Mouse (Mus musculus): ENCODE measurements at regions not wholly inside any gene's neighbourhood (a gene's known extent, or its start where the extent isn't known, plus 50 kb on each side); places are given as distances from the start of the nearest gene placed in this dataset.
A peak's percentile ranks its signal among the peaks of the same experiment; 100 is the strongest.

DNA sequence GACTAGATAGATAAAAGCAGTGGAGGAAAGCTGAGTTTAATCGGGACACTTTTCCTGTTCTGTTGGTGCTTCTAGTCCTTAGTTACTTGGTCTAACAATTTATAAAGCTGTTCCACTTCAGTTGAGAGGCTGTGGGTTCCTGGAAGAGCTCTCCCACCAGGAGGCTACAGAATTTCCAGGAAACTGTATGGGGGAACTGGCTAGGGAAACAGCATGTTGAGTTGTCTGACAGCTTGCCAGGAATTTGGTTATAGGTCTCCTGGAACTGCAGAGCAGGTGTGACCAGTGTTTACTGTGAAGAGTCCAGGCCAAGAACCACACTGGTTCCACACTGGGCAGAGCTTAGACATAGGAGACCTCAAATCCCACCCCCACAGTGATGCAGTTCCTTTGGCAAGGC lies 65.0 kb upstream of the Pik3cg start:
- no peak for DNase-seq

DNA sequence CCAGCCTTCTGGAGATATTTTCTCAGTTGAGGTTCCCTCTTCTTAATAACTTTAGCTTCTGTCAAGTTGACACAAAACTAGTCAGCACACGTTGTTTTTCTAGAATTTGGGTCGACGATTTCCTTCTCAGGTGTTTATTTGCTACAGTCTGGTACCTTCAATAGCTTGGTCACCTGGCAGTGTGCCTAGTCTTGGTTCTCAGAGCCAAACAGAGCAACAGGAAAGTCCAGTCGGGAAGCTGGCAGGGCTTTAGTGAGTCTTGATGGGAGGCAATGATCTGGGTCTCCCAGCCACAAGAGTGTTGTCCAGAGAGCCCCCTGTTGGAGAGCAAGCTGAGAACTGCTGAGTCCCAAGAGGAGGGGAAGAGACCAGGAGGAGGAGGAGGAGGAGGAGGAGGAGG lies 71.4 kb upstream of the Pik3cg start:
- peak; percentile 19 for DNase-seq

DNA sequence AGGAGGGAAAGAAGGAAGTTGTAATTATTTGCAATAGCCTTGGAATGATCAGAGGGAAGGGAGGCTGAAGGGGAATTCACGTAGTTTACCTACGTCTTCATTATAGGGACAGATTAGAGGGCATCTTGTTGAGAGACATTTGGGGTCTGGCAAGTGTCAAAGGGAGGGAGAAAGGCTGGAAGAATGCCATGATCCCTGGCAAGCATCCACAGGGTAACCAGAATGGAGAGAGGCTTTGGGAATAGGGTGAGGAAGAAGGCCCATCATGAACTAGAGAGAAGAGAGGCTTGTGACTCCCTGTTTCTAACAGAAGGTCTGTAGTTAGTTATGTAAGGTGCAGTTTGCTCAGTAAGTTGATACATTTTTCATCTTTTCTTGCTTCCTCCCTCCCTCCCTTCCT lies 71.8 kb upstream of the Pik3cg start:
- no peak for DNase-seq

DNA sequence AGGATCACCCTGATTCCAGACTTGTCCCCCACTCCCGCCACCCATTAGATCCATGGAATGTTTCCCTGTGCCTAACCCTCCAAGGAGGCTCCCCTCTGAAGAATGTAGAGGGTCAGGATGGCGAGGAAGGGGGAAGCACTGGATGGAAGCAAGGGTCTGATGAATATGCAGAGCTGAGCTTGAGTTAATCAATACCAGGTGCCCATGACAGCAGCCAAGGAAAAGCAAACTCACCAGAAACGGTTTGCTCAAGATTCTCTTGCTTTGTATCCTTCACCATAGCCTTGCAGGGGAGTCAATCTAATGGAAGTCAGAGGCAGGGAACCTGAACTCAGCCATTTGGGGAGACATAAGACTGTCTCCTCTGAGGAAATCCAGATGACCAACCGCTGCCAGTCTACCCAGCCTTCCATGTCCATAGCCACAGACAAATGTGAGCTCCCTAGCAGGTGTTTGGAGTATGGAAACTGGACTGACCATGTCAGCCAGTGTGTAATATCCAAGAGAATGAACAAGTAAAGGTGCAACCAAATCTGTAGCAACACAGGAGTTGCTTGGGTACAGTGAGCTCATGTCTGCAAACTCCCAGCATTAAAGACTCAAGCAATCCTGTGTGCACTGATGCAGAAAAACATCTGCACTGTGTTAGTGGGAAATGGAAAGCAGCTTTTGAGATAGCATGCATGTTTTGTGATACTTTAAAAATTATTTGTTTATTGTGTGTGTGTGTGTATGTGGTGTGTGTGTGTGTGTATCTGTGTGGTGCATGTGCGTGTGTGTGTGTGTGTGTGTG lies 74.1 kb upstream of the Pik3cg start:
- no peak for DNase-seq

DNA sequence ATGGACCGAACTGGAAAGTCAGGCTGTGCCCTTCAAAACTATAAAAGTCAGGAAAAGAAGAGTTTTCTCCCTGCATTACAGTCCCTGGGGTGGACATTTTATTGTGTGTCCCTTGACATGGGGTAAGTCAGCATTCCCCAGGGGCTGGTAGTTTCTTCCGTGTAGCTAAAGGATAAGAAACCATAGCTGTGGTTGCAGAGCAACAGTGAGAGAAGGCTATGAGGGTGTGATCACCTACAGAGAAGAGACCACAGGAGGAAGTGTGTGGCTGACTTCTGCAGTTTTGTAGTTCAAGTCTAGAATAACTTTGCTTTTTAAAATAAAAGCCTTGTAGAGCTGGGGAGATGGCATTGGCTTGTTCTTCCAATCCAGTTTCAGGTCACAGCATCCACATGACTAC lies 76.6 kb upstream of the Pik3cg start:
- DNase-seq = no peak

DNA sequence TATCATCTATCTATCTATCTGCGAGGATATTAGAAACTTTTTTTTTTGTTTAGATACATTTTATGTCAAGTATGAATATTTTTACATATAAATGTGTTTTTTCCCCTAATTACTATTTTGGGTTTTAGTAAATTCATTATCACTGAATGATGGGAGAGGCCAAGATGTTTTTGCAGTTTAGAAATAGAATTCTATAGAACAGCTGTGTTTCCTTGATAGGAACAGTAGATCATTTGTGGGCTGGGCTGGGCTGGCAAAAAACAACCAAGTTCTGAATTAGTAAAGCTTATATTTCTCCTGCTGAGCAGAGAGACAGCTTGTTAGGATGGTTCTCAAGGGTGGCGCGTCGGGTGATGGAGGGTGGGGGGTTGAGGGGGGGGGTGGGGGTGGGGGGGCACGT lies 78.2 kb upstream of the Pik3cg start:
- DNase-seq = no peak

DNA sequence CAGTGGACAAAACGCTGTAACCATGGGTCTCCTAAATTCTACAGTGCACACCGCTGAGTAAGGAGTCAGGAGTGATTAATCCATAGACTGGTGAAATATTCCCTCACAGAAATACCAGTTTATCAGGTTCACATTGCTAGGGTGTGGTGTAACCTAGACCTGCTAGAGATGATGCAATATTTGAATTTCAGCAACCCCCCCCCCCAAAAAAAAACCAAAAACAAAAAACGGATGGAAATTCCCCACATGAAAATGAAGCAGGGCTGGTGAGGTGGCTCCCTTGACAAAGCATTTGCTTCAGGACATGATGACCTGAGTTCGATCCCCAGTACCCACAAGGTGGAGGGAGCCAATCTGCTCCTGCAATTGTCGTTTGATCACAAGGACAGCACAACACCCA lies 82.7 kb upstream of the Pik3cg start:
- DNase-seq = no peak

DNA sequence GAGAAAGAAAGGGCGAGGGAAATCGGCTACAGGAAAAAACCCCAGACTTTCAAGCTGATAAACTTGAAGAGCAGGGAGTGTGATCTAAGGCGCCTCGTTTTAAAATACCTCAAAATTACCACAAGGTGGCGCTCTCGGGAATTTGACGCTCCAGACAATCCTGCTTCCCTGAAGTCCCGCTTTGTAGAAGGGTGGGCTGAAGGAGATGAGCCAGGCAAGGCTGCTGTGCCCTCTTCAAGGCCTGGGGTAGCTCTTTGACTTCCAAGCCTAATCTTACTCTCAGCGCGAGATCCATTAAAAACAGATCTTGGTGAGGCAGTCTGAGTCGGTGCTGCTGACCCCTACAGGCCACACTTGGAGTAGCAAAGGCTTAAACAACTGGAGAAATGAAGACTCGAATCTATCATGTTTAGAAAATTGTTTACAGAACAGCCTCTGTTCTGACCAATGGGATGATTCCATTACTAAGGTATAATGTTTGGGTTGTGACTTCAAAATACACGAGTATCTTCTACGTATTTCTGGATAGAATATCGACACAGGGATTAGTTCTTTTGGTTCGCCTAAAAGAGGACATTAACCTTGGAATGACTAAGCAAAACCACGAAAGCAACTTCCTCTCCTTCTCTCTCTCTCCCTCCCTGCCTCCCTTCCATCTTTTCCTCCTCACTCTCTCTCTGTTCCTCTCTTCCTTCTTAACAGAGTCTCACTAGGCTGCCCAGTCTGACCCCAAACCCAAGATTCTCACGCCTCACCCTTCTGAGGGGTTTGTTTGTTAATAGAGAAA lies 83.7 kb upstream of the Pik3cg start:
- DNase-seq = peak; percentile 42

DNA sequence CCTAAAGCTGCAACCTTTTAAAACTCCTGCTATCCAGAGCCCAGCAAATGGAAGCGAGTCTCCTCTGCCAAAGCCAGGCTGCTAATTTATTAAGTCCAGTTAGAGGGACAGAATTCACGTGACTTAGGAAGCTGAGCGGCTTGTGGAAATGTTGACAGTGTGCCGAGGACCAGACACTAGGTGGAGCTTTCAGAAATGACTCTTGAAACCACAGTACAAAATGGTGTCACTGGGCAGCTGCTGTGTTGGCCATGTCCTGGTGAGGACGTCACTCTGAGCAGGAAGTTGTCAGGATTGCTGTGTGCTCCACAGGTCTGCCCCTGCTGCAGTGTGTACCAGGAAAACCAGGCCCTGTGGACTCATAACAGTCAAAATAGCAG lies 84.3 kb upstream of the Pik3cg start:
- DNase-seq = peak; percentile 27

DNA sequence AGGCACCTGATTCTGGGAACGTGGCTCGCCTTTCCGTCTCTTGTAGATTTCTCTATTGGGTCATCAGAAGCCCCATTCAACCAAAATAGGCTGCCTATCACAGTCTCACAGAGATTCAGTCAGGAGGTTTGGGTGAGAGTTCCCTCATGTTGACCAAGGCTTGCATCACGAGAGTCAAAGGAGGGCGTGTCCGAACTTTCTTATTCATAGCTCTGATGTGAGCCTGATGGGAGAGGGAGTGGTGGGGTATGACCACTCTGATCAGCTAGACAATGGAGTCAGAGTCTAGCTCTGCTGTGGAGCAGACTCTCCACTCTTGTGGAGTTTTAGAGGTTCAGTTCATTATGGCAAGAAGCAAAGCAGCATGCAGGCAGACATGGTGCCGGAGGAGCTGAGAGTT lies 81.1 kb upstream of the Ccdc71l start:
- no peak for DNase-seq

DNA sequence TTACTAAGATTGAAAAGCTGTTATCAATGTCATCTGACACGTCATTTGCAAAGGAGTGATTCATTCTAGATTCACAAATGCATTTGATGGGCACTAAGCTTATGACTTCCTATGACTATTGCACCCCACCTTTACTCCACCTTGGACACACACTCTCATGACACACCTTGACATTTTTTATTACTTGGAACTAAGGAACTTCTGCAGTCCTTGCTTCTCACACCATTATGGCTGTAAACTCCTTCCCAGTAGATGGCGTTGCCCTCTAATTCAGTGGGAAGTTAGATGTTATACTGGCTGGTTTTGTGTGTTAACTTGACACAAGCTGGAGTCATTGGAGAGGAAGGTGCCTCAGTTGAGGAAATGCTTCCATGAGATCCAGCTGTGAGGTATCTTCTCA lies 78.8 kb upstream of the Ccdc71l start:
- no peak for DNase-seq

DNA sequence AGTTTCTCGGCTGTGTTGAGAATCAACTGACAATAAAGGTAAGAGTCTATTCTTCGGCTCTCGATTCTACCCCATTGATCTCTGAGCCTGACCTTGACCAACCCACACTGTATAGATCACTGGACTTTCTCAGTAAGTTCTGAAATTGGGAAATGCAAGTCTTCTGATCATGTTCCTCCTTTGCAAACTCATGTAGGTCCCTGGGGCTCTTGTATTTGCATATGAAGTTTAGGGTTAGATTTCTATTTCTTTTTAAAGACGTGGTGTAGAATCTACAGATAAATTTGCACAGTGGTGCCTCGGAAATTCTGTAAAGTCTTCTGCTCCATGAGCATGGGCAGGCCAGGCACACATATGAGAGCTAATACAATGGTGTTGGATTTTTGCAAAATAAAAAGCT lies 72.8 kb upstream of the Ccdc71l start:
- no peak for DNase-seq

DNA sequence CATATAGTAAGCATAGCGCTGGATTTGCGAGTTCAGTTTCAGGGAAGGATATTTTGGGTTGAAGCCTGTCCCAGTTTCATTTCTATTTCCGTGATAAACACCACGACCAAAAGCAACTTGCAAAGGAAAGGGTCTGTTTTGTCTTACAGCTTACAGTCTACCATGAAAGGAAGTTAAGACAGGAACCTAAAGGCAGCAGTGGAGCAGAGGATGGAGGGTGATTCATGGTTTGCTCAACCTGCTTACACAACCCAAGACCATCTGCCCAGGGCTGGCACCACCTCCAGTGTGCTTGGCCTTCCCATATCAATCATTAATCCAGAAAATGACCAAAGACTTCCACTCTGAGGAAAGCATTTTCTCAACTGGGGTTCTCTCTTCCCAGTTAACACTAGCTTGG lies 72.2 kb upstream of the Ccdc71l start:
- no peak for DNase-seq

DNA sequence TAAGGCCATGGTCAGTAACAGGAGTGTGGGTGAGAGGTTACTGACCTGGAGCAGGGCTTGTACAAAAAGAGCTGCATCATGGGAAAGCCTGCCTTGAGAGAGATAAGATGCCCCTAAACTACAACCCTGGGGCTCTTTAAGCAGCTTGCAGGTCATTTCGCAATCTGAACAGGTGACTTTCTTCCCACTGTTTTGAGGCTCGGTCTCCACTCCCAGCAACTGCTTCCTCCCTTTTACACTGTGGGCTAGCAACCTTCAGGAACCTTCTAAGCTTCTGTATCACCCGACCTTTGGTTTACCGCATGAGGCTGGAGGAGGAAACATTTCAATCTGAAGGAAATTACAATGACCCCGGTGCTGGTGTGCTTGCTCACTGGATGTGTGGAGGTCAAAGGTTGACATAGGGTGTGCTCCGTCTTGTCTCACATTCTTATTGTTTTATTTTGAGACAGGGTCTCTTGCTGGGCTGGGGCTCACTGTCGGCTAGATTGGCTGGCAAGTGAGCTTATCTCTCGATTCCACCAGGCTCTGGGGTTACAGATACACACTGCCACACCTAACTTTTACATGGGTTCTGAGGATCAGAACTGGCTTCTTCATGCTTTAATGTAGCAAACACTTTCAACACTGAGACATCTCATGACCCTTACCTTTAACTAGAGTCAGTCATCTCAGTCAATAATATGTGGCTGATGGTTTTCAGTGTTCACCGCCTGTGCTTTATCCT lies 71.1 kb upstream of the Ccdc71l start:
- DNase-seq = no peak

DNA sequence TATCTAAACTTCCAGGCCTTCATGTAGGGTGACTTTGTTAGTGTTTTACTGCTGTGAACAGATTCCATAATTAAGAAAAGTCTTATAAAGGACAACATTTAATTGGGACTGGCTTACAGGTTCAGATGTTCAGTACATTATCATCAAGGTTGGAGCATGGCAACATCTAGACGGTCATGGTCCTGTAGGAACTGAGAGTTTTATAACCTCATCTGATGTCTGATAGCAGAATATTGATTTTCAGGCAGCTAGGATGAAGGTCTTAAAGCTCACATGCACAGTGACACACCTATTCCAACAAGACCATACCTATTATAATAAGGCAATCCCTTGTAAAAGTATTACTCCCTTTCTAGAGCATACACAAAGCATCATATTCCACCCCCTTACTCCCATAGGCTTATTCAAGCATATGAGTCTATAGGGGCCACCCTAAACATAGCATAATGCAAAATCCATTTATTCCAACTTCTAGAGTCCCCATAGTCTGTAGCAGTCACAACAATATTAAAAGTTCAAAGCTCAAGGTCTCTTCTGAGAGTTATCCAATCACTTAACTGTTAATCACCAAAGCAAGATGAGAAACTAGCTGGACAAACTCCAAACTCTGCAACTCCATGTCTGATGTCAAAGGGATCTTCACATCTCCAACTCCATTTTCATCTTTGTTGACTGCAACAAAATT lies 63.3 kb upstream of the Ccdc71l start:
- no peak for DNase-seq
